Mouse (Mus musculus): ENCODE measurements around the gene Tmem94.

DNA sequence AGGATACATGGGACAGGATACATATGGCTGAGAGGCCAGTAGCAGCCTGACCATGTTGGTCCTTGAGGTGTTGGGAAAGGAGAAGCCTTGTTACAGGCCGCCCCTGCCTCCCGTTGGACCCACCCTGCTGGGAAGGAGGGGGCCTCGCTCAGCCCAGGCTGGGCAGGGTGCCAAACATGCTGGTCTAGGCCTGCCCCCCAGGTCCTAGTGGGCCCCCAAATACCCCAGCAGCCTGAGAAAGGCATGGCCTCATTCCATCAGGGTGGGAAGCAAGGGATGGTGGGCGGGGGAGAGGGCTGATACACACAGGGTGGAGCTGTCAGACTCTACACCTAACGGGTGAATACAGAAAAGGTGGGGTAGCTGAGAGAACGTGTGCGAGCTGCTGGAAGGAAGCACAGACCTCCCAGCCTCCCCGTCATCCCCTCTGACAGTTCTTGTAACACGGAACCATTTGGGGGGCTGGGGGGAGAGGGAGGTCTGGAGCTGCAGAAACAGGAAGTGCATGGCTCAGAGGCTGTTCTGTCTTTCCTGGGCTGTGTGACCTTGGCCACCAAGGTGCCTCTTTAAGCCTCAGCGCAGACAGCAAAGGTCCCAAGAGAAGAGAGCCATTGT is 43.6 kb downstream of the Tmem94 start:
- TF ChIP-seq CTCF (IDR thresholded peaks at IDR 0.05; ENCODE audit: control insufficient read depth, insufficient read depth, insufficient read length) (no peak), MAX (IDR thresholded peaks at IDR 0.05) (no peak)
